Mouse (Mus musculus): Measurements from ENCODE around the gene Fubp1.

The Fubp1 gene

DNA sequence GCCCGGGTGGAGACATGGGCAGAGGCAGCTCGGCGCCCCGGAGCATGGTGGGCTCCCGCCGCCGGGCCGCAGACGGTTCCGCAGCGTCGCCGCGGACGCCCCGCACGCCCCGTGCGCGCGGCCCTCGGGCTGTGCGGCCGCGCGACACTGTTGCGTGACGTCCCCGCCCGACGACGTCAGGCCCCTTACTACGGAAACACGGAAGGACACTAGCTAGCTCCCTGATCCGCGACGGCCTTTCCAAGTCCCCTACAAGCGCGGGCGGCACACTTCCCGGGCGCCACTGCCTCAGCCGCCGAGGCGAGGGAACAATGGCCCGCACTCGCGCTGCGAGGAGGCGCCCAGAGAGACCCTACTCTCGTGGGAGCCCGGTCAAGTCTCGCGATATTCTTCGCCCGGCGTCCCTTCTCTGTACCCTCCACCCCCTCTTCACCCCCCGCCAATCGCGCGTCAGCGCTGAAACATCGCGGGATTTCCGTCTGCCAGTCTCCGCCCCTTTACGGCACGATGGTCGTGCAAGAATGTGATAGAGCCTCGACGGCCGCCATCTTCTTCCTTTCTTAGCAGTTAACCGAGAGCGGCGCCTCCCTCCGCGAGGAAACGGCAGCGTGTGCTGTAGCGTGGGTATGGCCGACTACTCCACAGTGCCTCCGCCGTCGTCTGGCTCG lies at the start of gene Fubp1, which contains the start of gene Dnajb4:
Gene Fubp1, plus strand, starts transcription at position 456 of the 668 bp plus-strand sequence.
Gene Dnajb4, minus strand, starts transcription at position 336 of the 668 bp plus-strand sequence.
- DNase-seq (ENCODE audit: extremely low read depth, low read depth) = peak; percentile 96

DNA sequence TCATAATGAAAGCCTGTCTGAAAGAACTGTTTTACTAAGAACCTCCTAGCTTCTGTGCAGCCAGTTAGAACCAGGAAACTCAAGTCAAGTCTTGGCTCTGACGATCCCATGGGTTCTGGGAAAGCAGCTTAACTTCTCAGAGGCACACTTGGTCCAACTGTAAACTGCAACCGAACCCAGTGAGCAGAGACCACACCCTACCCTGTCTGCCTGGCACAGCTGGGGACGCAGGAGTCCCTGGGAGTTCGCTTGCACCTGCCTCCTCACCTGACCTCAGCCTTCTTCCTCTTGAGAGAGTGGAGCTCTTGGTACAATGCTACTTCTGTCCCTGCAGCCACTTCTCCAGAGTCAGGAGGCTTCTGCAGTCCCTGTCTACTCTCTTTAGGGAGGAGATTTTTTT lies 49.6 kb upstream of the Fubp1 start:
- no peak for DNase-seq (ENCODE audit: extremely low read depth, low read depth)

DNA sequence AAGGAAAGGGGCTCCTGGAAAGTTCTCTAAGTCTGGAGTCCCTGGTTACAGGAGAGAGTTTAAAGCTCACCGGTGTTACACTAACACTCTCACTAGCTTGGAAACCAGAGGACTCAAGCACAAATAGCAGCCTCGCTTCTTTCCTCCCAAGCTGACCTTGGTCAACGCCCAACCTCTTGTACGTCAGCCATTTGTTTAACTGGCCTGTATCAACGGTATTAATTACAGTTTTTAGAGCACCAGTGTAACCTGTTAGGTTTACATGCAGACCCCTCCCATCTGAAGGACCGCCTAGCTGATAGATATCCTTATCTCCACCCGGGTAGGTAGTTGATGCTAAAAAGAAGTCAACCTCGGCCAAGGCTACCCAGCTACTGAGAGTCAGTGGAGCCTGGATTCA lies 46.9 kb upstream of the Fubp1 start:
- no peak for DNase-seq (ENCODE audit: extremely low read depth, low read depth)

DNA sequence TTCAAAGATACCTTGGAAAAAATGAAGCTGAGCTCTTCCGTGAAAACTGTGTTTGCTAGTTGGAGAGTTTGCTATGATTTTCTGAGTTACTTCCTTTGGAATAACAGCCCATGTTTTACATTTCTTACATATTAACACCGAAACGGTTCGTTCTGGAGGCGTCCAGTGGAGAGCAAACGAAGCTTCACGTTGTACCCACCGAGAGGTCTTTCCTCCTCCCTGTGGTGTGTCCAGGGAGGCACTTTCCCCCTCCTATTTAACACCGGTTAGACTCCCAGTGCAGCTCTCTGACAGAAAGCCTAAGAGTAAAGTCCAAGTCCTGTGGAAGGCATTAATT lies 45.2 kb upstream of the Fubp1 start:
- no peak for DNase-seq (ENCODE audit: extremely low read depth, low read depth)

DNA sequence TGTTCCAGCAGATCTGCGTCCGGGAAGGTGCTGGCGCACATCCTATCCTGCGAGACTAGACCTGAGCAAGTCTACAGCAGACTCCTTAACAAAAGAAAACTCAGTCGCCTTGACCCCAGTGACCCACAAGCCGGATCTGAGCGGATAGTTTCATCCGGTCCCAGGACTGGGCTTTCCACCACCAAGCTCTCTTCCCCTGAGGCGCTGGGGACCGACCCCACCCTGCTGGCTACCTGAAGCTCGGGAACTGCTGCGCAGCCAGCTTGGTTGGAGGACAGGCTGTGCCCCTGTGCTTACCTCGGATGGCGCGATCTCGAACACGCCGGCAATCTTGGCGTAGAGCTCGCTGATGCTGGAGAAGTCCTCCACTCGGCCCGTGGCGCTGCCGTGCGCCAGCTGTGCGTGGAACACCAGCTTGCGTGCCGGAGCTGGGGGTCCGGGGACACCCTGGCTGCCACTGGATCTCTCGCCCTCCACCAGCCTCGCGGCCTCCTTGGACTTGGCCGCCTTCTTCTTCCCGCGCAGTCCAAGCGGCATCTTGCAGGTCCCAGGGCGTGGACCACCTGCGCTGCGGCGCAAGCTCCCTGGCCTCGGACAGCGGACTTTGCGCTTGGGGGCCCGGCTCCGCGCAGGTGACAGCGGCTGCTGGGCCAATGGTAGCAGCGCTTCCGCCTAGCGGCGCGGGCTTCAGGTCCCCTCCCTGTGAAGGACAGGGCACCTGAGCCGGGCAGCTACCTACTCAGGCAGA lies 44.7 kb upstream of the Fubp1 start:
- DNase-seq (ENCODE audit: extremely low read depth, low read depth) = no peak

DNA sequence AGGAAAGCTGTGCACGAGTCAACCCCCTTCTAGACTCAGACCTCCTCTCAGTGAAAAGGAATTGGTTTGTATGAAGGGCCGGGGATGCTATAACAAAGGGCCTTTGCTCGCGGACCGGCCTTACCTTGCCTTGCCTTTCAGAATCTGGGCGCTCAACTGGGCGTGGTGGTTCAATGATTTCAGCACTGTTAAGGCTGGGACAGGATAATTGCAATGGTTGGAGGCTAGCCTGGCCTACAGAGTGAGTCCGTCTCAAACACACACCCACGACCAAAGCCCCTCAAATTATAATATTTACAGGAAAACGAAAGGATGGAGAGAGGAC lies 44.2 kb upstream of the Fubp1 start, which contains the start of gene Gipc2:
Gene Gipc2, minus strand, starts transcription at position 132 of the 325 bp plus-strand sequence.
- DNase-seq (ENCODE audit: extremely low read depth, low read depth) = no peak

DNA sequence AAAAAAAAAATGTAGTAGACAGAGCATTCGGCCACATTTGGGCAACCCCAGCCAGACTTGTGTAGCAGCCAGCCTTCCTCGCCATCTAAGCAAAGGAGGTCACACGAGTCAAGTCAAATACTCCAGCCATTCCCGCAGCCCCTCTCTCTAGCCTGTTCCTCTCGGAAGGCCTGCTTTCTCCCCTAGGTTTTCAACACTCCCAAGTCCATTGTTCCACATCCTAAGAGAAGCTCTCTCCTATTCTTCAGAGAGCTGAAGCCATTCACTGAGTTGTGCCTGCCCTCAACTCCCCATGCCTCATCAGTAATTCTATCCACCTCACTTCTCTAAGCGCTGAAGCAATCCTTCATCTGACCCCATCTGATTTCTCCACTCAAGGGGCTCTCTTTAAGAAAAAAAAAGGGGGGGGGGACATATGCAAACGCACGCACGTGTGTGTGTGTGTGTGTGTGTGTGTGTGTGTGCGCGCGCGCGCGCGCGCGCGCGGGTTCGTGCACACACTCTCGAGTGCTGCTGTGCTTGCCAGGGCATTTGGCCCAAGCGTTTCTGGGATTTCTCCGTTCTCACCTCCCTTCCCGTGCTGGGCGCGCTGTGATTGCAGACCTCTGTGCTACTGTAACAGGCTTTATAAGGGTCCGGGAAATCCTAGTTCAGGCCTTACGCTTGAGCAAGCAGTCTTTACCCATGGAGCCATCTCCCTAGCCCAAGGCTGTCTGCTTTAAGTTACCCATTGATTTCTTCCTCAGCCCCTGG lies 43.3 kb upstream of the Fubp1 start:
- no peak for DNase-seq (ENCODE audit: extremely low read depth, low read depth)

DNA sequence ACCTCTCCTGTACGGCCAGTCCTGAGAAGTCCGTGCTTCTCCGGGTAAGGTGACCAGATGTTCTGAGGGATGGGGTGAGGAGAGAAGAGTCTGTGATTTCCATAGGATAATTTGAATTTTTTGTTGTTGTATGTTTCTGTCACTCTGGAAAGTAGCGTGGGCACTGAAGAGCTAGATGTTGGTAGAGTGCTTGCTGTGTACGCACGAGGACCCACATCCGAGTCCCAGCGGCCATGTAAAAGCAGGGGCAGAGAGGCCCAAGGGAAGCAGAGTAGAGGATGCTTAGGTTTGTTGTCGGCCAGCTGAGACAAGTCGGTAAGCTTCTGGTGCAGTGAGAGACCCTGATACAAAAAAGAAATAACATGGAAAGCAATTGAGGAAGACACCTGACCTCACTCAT lies 42.2 kb upstream of the Fubp1 start:
- DNase-seq (ENCODE audit: extremely low read depth, low read depth) = no peak

DNA sequence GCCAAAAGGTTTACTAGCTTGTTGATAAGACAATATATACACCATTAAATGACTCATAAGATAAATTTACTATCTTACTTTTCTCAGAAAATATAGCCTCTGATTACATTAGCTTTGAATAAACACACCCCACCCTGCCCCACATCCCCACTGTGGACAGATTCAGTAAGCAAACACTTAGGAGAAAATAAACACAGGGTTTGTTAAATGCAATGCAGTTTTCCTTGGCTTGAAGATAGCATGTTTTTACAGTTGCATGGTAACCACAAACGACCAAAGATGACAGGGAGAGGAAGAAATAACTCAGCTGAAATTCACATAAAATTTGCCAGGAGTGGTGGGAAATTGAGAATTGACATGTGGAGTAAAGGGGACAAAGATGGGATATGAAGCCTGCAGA lies 39.8 kb upstream of the Fubp1 start:
- no peak for DNase-seq (ENCODE audit: extremely low read depth, low read depth)

DNA sequence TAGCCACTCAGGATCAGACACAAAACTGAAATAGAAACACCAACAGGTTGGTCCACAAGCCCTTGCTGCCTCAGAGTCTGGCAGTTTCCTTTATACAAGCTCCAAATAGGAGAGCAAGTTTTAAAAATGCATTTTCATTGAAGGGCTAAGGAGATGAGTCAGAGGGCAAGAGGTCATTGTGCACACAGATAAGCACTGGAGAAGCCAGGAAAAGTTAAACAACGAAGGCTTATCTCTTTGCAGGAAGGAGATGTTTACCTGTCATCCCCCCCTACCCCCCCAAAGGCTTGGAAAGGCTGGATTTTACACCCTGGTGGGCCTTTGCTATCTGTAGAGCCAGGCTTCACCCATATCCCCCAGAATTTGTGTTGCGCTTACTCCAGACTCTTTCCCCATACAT lies 39.0 kb upstream of the Fubp1 start:
- DNase-seq (ENCODE audit: extremely low read depth, low read depth) = no peak

DNA sequence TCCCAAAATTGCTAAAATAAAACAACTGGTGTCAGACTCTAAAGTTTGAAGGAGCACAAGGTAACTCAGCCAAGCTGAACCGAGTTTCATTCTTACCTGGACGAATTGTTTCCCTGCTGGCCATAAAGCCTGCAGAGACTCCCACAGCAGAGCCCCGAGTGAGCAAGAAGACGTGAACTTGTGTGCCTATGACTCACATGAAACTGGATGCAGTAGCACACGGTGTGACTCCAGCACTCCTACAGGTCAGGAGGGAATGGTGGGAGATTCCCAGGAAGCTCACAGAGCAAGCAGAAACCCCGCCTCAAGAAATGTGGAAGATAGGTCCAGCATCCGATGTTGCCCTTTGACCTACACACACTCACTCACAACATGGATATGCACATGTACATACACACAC lies 38.4 kb upstream of the Fubp1 start:
- DNase-seq (ENCODE audit: extremely low read depth, low read depth) = no peak

DNA sequence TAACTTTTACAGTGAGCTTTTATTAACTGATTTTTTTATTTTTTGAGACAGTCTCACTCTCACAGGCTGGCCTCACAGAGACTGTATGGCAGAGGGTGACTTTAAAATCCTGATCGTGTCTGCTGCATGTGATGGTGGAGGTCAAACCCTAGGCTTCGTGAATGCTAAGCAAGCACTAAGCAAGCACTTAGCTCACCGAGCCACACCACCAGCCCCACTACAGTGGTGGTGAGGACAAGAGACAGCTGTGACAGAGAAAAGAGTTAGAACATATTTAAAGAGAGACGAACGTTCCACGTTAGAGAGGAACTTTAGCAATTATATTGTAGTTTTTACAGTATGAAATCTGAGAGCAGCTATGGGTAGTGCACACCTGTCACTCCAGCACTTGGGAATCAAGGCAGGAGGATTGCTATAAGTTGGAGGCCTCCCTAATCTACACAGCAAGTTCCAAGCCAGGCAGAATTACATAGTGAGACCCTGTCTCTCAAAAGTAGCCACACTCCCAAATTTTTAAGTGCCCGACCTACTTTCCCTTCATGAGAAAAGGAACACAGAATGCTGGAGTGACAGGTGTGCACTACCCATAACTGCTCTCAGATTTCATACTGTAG lies 37.8 kb upstream of the Fubp1 start:
- DNase-seq (ENCODE audit: extremely low read depth, low read depth) = no peak

DNA sequence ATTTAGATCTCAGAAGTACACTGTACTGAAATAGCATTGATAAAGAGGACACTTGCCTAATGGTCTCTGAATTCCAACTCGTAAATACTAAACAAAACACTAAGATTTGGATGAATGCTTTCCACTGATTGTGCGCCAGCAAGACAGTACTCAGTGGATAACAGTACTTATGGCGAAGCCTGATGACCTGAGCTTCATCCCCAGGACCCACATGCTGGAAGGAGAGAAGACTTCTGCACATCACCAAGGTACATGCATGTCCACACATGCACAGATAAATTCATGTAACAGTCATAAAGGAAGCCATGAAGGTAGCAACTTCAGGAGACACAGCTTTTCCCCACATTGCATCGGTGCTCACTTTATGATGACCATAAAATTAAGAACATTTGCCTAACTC lies 31.4 kb upstream of the Fubp1 start:
- no peak for DNase-seq (ENCODE audit: extremely low read depth, low read depth)

DNA sequence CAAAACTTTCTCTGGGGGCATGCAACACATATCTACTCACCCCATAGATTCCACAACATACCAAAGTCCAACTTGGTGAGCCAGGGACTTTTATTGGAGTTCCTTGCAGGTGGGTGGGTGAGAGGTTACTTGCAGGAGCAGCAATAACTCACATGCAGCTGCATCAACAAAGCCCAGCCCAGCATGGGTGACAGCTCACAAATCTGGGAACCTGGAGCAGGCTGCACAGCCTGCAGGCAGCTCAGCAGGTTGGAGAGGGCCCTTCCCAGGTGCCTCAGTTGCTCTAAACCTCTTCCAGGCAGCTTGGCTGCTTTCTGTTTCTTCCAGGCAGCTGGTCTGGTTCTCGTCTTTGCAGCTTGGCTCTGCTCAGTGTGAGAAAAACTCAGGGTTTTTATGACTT lies 30.9 kb upstream of the Fubp1 start:
- DNase-seq (ENCODE audit: extremely low read depth, low read depth) = no peak

DNA sequence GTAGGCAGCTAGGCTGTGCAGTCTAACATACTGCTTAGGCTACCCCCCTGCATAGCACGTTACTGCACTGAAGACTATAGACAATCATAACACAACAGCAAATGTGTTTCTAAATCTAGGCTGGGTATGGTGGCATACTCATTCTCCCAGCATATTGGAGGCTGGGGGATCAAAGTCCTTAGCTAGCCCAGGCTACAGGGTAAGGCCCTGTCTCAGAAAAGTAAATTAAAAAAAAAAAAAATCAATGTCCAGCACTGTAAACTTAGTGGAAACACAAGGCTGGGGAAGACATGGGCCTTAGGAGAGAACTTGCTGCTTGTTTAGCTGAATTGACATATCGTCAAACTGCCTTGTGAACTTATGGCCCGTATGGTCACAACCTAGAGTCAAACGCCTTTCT lies 29.6 kb upstream of the Fubp1 start:
- DNase-seq (ENCODE audit: extremely low read depth, low read depth) = no peak

DNA sequence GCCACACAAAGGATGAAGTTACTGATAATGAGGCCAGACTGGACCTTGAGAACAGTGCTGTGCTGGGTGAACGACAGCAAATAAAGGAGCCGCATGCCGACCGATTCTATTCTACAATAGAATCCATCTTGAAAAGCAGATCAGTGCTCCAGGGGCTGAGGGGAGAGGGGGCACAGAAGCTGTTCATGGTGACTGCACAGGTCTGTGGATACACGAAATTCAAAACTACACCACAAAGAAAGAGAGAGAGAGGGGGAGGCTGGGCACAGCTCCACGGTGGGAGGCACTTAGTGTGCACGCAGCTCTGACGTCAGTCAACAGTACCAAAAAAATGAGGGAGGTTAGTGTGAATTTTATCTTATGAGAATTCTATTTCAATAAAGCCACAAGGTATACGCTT lies 26.7 kb upstream of the Fubp1 start:
- DNase-seq (ENCODE audit: extremely low read depth, low read depth) = no peak

DNA sequence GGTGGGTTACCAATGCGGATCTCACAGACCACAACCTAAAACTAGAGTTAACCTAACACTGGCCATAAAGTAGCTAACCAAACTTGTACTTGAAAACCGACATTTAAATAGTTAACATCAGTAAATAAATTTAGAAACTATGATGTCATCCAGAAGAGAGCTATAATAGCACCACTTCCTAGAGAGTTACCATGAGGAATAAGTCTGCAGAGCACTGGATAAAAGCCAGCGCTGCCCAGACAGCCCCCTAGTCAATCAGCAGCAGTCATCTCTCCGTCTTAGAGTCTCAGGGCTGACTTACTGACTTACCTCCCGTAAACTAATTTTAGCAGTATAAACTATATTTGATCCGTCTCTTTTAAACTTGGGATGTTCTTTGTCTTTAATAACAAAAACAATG lies 24.1 kb upstream of the Fubp1 start:
- DNase-seq (ENCODE audit: extremely low read depth, low read depth) = no peak

DNA sequence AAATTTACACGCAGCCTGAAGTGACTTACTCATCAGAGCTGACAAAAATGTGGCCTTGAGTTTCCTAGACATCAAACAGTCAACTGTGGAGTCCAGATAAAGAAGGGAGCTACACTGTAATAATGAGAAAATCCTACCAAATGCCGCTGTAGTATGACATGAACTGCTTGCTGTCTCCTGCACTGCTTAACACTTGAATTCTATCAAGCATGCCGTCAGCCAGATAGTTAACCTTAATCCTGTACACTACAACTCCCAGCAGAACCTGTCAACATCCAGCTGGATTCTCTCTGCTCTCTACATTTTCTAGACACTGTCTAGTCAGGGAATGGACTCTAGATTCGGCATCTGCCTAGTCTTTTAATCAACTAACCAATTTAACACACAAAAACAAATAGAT lies 20.9 kb upstream of the Fubp1 start:
- peak; percentile 51 for DNase-seq (ENCODE audit: extremely low read depth, low read depth)

DNA sequence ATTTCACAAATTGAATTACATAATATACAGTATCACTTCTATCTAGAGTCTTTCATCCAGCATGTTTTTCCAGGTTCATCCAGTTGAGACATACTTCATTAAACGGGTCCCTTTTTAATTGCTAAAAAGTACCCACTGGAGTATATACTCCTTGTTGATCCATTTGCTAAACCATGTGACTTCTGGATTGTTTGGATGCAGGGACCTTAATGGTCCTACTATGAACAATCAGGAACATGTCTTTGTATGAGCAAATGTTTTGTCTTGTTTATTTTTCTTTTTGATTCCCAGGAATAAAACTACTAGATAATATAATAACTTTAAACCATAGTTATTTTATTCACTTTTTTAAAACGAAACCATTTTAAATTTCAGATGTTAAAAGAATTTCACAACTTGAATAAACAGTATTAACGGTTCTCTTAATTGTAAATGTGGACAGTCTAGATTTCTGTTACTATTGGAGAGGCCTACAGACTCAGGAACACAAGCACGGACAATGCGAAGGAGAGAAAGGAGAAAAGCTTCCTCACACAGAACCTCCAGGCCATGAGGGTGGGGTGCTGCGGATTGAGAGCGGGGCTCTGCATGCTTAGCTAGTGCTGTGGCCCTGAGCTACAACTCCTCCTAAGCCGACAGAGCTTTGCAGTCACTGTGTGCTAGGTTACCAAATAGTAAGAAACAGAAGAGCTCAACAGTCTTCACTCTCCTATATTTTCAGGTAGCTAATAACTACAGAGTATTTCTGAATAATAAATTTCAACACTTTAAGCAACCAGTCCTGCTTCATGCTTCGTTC lies 19.3 kb upstream of the Fubp1 start:
- peak; percentile 66 for DNase-seq (ENCODE audit: extremely low read depth, low read depth)

DNA sequence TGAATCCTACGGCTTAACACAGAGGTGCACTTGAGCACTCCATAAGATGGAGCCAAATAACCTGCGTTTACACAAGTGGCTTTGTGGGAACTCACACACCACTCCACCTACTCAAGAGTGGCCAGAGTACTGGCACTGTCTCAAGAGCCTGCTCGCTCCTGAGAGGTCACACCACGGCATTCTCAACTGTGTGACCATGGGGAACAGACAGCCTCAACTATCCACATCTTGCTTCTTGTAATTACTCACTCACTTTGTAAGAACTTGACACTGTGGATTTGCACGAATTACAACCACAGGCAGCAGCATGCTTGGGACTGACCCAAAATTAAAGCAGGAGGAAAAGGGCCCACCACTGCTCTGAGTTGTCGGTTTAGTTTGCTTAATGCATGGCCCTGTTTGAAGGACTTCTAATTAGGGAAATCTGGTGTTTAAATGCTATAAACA lies 18.4 kb upstream of the Fubp1 start:
- DNase-seq (ENCODE audit: extremely low read depth, low read depth) = peak; percentile 77

DNA sequence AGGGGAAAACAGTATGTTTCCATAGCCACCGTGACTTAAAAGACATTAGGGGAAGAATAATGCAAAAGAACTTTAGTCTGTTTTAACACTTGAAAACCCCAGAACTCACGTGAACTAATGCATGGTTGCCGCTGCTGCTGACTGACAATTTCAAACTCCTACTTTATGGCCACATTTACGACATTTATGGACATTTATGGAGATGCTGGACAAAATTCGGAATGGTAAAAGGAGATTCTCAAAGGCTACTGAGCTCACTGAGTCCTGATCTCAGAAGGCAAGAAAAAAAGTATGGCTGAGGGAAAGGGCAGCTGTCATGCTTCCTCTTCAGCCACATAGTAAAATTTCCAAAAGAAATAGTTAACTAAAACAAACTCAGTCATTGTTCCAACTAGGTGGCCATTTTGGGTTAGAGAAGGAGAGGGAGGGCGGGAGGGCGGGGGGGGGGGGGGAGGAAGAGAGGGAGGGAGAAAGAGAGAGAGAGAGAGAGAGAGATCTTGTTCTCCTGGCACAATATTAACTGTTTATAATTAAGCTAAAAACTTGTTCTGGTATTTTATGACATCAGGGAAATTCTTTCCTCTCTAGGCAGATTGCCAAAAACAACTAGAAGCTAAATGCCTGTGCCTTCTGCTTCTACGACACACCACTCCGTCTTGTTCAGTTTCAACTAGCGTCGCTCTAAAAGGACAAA lies 17.8 kb upstream of the Fubp1 start:
- peak; percentile 74 for DNase-seq (ENCODE audit: extremely low read depth, low read depth)

Measured in MEL-GATA-1-ER (cell line).